In genomic region chr4:46339584-46339983, GRCm38 (mm10) we compare ENCODE assay signal across 17 mouse cellular contexts. TPM values are rescaled to one million over a fixed set of nuclear protein-coding genes. Genes with fewer than 3 reads are reported as not detected.
DNase-seq lines count a peak whose midpoint lies in the region; ATAC-seq and TF ChIP-seq lines count a peak whose summit lies in the region.
"Had no signal": no experiment of that assay in that cellular context is flagged by ENCODE, and none has a peak within 500 bp of the region (broad histone marks: within the 10 kb centered on the region; RNA-seq: fewer than 3 reads in every experiment).

No protein-coding gene starts in this region.

- peaks cover 5% of the 10 kb centered on the region for H3K4me1 ChIP-seq in midbrain, embryonic 11.5 days (ENCODE audit: control insufficient read depth, insufficient read depth, low read length)
- H3K4me1 ChIP-seq in midbrain, postnatal 0 days (ENCODE audit: insufficient read depth, low read length) = peaks cover 4% of the 10 kb centered on the region; the same call in 1 of the 2 replicates

- no peak overlapping the region for H3K4me2 ChIP-seq in midbrain, embryonic 11.5 days
- no peak overlapping the region for H3K4me2 ChIP-seq in midbrain, postnatal 0 days (ENCODE audit: low read depth, low read length, poor library complexity, severe bottlenecking)
- H3K4me2 ChIP-seq: liver, embryonic 12.5 days; stomach, embryonic 15.5 days had no signal

- no peak overlapping the region for H3K27ac ChIP-seq in midbrain, embryonic 11.5 days (ENCODE audit: low read depth, low read length)
- H3K27ac ChIP-seq in midbrain, postnatal 0 days (ENCODE audit: low read depth, low read length) = no peak overlapping the region
- H3K27ac ChIP-seq: hindbrain, postnatal 0 days; left cerebral cortex, adult 2 months; liver, embryonic 12.5 days; stomach, embryonic 15.5 days had no signal

- intact Hi-C loops in gastrocnemius, postnatal 14 days (cut with DNase I; ENCODE audit: low total_unique reads) = no loop called here

- H3K27me3 ChIP-seq in midbrain, embryonic 11.5 days (ENCODE audit: control insufficient read depth, insufficient read depth, low read length) = peaks cover 80% of the 10 kb centered on the region
- H3K27me3 ChIP-seq in midbrain, postnatal 0 days (ENCODE audit: insufficient read depth, low read length) = peaks cover 69% of the 10 kb centered on the region

- no peak overlapping the region for H3K9ac ChIP-seq in midbrain, embryonic 11.5 days (ENCODE audit: low read length)
- H3K9ac ChIP-seq in midbrain, postnatal 0 days (replicated peaks; ENCODE audit: low read length, poor library complexity, severe bottlenecking) = no peak overlapping the region
- H3K9ac ChIP-seq: liver, embryonic 12.5 days; stomach, embryonic 15.5 days had no signal

- TF ChIP-seq POLR2A in brain, embryonic 14.5 days (IDR thresholded peaks at IDR 0.05; ENCODE audit: borderline replicate concordance, extremely low read depth, insufficient read depth, insufficient read length, poor library complexity, severe bottlenecking) = no peak

- H3K36me3 ChIP-seq in midbrain, embryonic 11.5 days (ENCODE audit: control insufficient read depth, insufficient read depth, low read length) = no peaks in the 10 kb centered on the region
- no peaks in the 10 kb centered on the region for H3K36me3 ChIP-seq in midbrain, postnatal 0 days (ENCODE audit: insufficient read depth, low read length)
- H3K36me3 ChIP-seq: liver, embryonic 12.5 days; stomach, embryonic 15.5 days had no signal

- no peaks in the 10 kb centered on the region for H3K9me3 ChIP-seq in midbrain, embryonic 11.5 days (ENCODE audit: control insufficient read depth, low read length)
- H3K9me3 ChIP-seq in midbrain, postnatal 0 days (ENCODE audit: low read length) = no peaks in the 10 kb centered on the region
- H3K9me3 ChIP-seq: liver, embryonic 12.5 days; stomach, embryonic 15.5 days had no signal

- H3K4me3 ChIP-seq in midbrain, embryonic 11.5 days (ENCODE audit: low read depth, low read length) = no peak overlapping the region
- H3K4me3 ChIP-seq in midbrain, postnatal 0 days (ENCODE audit: low read depth, low read length) = no peak overlapping the region
- H3K4me3 ChIP-seq: left cerebral cortex, adult 2 months; liver, embryonic 12.5 days; stomach, embryonic 15.5 days had no signal

- peak; percentile 27 for DNase-seq in gastrocnemius, postnatal 14 days
- no peak for DNase-seq in gastrocnemius, postnatal 10 days
- peak; percentile 93 for DNase-seq in midbrain, embryonic 11.5 days (ENCODE audit: low spot score, missing footprints)
- DNase-seq in midbrain, postnatal 0 days (ENCODE audit: low spot score) = no peak
- DNase-seq in brain, embryonic 14.5 days (ENCODE audit: low read depth) = peak; percentile 12
- peak; percentile 45 for DNase-seq in neural tube, embryonic 10.5 days (ENCODE audit: extremely low spot score, low spot score)
- no peak for DNase-seq in urinary bladder, postnatal 10 days (ENCODE audit: low spot score)
- DNase-seq: lung, postnatal 4 days; thymus, postnatal 4 days had no signal

- WGBS in midbrain, embryonic 11.5 days = 1% methylated on average over 26 of the region's 26 CpGs
- WGBS in midbrain, postnatal 0 days = 1% methylated on average over 26 of the region's 26 CpGs

- no peak for TF ChIP-seq CTCF in midbrain, postnatal 0 days (IDR thresholded peaks at IDR 0.05)
- TF ChIP-seq CTCF in brain, embryonic 14.5 days (IDR thresholded peaks at IDR 0.05; ENCODE audit: borderline replicate concordance, extremely low read depth, insufficient read depth, insufficient read length) = no peak

- no peak for ATAC-seq in midbrain, embryonic 11.5 days (ENCODE audit: low FRiP score)
- ATAC-seq in midbrain, postnatal 0 days (ENCODE audit: low FRiP score) = no peak
- ATAC-seq: forebrain, embryonic 16.5 days; hindbrain, postnatal 0 days; liver, embryonic 12.5 days had no signal

RNA-seq across cellular contexts. Expression of gene Foxe1, which starts 3.8 kb away (rescaled TPM):
- not detected for total RNA-seq in gastrocnemius, postnatal 14 days (2021)
- total RNA-seq in gastrocnemius, postnatal 10 days (2021) = not detected
- not detected in 2 replicates for polyA plus RNA-seq in midbrain, embryonic 11.5 days (2014; fragmentation: Nextera tagmentation; extraction: Ambion mirVana)
- total RNA-seq in midbrain, postnatal 0 days (2014; rRNA removed) = not detected in 2 replicates
- not detected in 2 replicates for polyA plus RNA-seq in midbrain, postnatal 0 days (2015; fragmentation: Nextera tagmentation; extraction: Ambion mirVana)
- 0.03 TPM in 1 of 2 replicates, not detected in the other for polyA plus RNA-seq in brain, embryonic 14.5 days (2012; rRNA removed)
- total RNA-seq: common myeloid progenitor, adult 5-6 weeks; heart, adult 8-10 months; hindbrain, postnatal 0 days; left cerebral cortex, adult 2 months had no signal
- polyA plus RNA-seq: forebrain, embryonic 16.5 days; hindbrain, postnatal 0 days; large intestine, adult 2 months had no signal

RNA-seq across cellular contexts. Expression of gene Trmo, which starts 49.7 kb away (rescaled TPM):
- total RNA-seq in gastrocnemius, postnatal 14 days (2021) = 1 to 10 TPM; 3.0 to 3.1 TPM
- total RNA-seq in gastrocnemius, postnatal 10 days (2021) = 1 to 10 TPM; 3.5 to 4.0 TPM
- 11.9 and 13.8 TPM in 2 replicates for polyA plus RNA-seq in midbrain, embryonic 11.5 days (2014; fragmentation: Nextera tagmentation; extraction: Ambion mirVana)
- 7.8 and 8.8 TPM in 2 replicates for total RNA-seq in midbrain, postnatal 0 days (2014; rRNA removed)
- 4.4 and 5.3 TPM in 2 replicates for polyA plus RNA-seq in midbrain, postnatal 0 days (2015; fragmentation: Nextera tagmentation; extraction: Ambion mirVana)
- polyA plus RNA-seq in brain, embryonic 14.5 days (2012; rRNA removed) = 8.1 and 9.8 TPM in 2 replicates

Comparison
In these comparisons a context has a peak if more than half of its experiments do, and no peak if none do; other contexts are left out.
1. DNase-seq: peak in gastrocnemius, postnatal 14 days (single experiment), midbrain, embryonic 11.5 days (single experiment), brain, embryonic 14.5 days (single experiment) and neural tube, embryonic 10.5 days (single experiment); none in gastrocnemius, postnatal 10 days (single experiment), midbrain, postnatal 0 days (single experiment) and urinary bladder, postnatal 10 days (single experiment).